Mouse (Mus musculus) midbrain, embryonic 15.5 days (tissue): ENCODE data around the gene Ank3. TPM values are rescaled to one million over a fixed set of nuclear protein-coding genes. Genes with fewer than 3 reads are reported as not detected.

Experiments
- ATAC-seq: fragments of 200-750 bp; cut with Nextera tagmentation; replicated peaks from 2 replicates; pipeline ENCODE4 v1.8.0; 2017; ENCODE audit warnings: moderate TSS enrichment
- H3K27ac ChIP-seq: fragments of 300-500 bp; sonication (generic); 2 replicates; pipeline ENCODE4 v1.5.1; 2015; ENCODE audit warnings: mild to moderate bottlenecking, inconsistent platforms
- H3K27me3 ChIP-seq: fragments of 300-500 bp; sonication (generic); replicated peaks from 2 replicates; pipeline ENCODE4 v1.6.1; 2015; ENCODE audit warnings: inconsistent platforms
- H3K36me3 ChIP-seq: fragments of 300-500 bp; sonication (generic); replicated peaks from 2 replicates; pipeline ENCODE4 v1.6.1; 2015; ENCODE audit warnings: inconsistent platforms
- H3K4me1 ChIP-seq: fragments of 300-500 bp; sonication (generic); 2 replicates; pipeline ENCODE4 v1.6.1; 2015; ENCODE audit warnings: inconsistent platforms
- H3K4me2 ChIP-seq: fragments of 300-500 bp; sonication (generic); 2 replicates; pipeline ENCODE4 v1.6.1; 2015; ENCODE audit warnings: inconsistent platforms, mild to moderate bottlenecking, moderate library complexity
- H3K4me3 ChIP-seq: fragments of 300-500 bp; sonication (generic); 2 replicates; pipeline ENCODE4 v1.5.1; 2015; ENCODE audit warnings: mild to moderate bottlenecking, inconsistent platforms
- H3K9ac ChIP-seq: fragments of 300-500 bp; sonication (generic); 2 replicates; pipeline ENCODE4 v1.6.1; 2015; ENCODE audit warnings: mild to moderate bottlenecking, inconsistent platforms
- H3K9me3 ChIP-seq: fragments of 300-500 bp; sonication (generic); 2 replicates; pipeline ENCODE4 v1.6.1; 2016; ENCODE audit warnings: inconsistent platforms
- WGBS: fragments of 180-500 bp; shearing (Covaris S2); methylation state at CpG from one replicate; pipeline ENCODE4 v1.1.7; 2015; ENCODE audit warnings: mixed read lengths; 5-methylcytosine and 5-hydroxymethylcytosine counted together
- polyA plus RNA-seq: library from polyadenylated mRNA; unstranded; fragments of >200 nt; fragmentation: Nextera tagmentation; extraction: Ambion mirVana; gene quantifications from 2 replicates; pipeline ENCODE4 v1.2.1, GENCODE M21; 2015

Gene Ank3
- polyA plus RNA-seq, 1 experiment from 2014 or later: 108 TPM

- H3K36me3 ChIP-seq: no peaks in the 10 kb centered on the region
These were observed 133.7 kb downstream of the Ank3 start for GRCm38 (mm10) chr10:69532169-69532730.

DNA sequence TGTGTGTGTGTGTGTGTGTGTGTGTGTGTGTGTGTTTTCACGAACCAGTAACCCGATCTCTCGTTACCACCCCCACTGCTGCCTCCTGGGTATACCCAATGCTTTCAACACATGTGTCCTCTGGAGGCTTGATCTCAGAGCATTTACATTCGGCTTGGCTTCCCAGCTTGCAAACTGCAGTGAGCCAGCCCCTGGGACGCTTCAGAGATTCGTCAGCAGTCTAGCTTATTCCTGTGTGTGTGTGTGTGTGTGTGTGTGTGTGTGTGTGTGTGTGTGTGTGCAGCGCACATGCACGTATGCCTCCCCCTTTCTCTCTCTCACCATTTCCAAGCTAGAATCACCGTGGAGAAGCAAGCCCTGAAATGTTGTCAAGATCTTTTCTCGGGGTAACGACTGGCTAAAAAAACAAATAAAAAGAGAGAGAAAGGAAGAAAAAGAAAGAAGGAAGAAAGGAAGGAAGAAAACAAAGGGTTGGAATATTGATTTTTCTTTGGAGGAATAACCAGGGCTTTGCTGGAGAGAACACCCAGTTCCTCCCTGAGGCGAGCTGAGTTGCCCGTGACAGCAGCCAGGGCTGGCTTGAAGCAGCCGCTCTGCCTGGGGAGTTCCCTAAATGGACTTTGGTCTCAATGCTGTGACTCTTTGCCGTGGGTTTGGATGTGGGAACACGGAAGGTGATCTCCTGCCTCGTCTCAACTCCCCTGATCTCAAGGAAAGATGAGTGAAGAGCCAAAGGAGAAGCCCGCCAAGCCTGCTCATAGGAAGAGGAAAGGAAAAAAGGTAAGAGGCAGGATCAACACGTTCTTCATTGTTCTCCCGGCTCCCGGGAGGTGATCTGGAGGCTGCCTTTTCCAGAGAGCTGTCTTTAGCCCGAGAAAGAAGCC lies 135.2 kb downstream of the Ank3 start:
- under 1% methylated on average over 22 of the region's 22 CpGs for WGBS
- H3K36me3 ChIP-seq: no peaks in the 10 kb centered on the region
- peak overlapping the region; percentile 84 for H3K9ac ChIP-seq
- peaks cover 36% of the 10 kb centered on the region for H3K4me1 ChIP-seq
- peak overlapping the region; percentile 66 for H3K4me2 ChIP-seq
- no peaks in the 10 kb centered on the region for H3K9me3 ChIP-seq
- H3K27me3 ChIP-seq: no peaks in the 10 kb centered on the region
- peak overlapping the region; percentile 83 for H3K4me3 ChIP-seq
- peak; percentile 74 for ATAC-seq
- H3K27ac ChIP-seq: peak overlapping the region; percentile 96

More at GRCm38 (mm10) chr10:69532169-69532730, 133.7 kb downstream of the Ank3 start:
- Histone ChIP-seq H3K27ac (peak overlapping the region; percentile 96; the same call in 1 of the 2 replicates), H3K9me3 (no peaks in the 10 kb centered on the region), H3K9ac (no peak overlapping the region), H3K27me3 (no peaks in the 10 kb centered on the region), H3K4me1 (peaks cover 26% of the 10 kb centered on the region), H3K4me2 (peak overlapping the region; percentile 66), H3K4me3 (no peak overlapping the region)
- ATAC-seq: no peak
- 60% methylated on average over 10 of the region's 10 CpGs for WGBS

DNA sequence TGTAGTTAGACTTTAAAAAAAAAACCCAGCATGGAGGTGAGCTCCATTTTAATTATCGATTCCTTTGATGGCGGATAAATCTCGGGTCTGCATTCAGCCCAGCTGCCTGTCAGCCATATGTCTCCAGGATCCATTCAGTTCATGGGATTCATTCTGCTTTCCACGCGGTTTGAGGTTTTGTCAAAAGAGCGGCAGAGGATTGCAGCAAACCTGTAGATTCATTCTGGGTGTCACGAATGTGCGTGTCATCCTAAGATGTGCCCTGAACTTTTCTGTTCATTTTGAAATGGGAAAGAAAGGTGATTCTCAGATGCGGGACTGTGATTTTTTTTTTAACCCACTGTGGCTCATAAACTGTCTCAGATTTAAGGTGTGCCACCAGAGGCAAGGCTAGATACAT lies 136.1 kb downstream of the Ank3 start:
- H3K27me3 ChIP-seq: no peaks in the 10 kb centered on the region
- H3K4me2 ChIP-seq: peak overlapping the region; percentile 66
- peaks cover 37% of the 10 kb centered on the region for H3K4me1 ChIP-seq
- peak overlapping the region; percentile 84 for H3K9ac ChIP-seq
- no peak for ATAC-seq
- peak overlapping the region; percentile 83 for H3K4me3 ChIP-seq
- H3K27ac ChIP-seq: peak overlapping the region; percentile 96
- H3K36me3 ChIP-seq: no peaks in the 10 kb centered on the region
- WGBS: 17% methylated on average over 9 of the region's 9 CpGs
- no peaks in the 10 kb centered on the region for H3K9me3 ChIP-seq

- 13% methylated on average over 15 of the region's 15 CpGs for WGBS
- H3K4me3 ChIP-seq: peak overlapping the region; percentile 83
- H3K27ac ChIP-seq: peak overlapping the region; percentile 96
- H3K4me2 ChIP-seq: peak overlapping the region; percentile 66
- peak overlapping the region; percentile 84 for H3K9ac ChIP-seq
- peak; percentile 65 for ATAC-seq
- no peaks in the 10 kb centered on the region for H3K9me3 ChIP-seq
- peaks cover 37% of the 10 kb centered on the region for H3K4me1 ChIP-seq
- no peaks in the 10 kb centered on the region for H3K36me3 ChIP-seq
- no peaks in the 10 kb centered on the region for H3K27me3 ChIP-seq
These were observed 136.8 kb downstream of the Ank3 start for GRCm38 (mm10) chr10:69535123-69535930.

- H3K27me3 ChIP-seq: no peaks in the 10 kb centered on the region
- H3K4me2 ChIP-seq: peak overlapping the region; percentile 66
- 22% methylated on average over 4 of the region's 4 CpGs for WGBS
- no peaks in the 10 kb centered on the region for H3K9me3 ChIP-seq
- peak overlapping the region; percentile 96 for H3K27ac ChIP-seq
- peaks cover 37% of the 10 kb centered on the region for H3K4me1 ChIP-seq
- H3K36me3 ChIP-seq: no peaks in the 10 kb centered on the region
- peak; percentile 34 for ATAC-seq
- H3K4me3 ChIP-seq: peak overlapping the region; percentile 83
- H3K9ac ChIP-seq: peak overlapping the region; percentile 84
These were observed 137.3 kb downstream of the Ank3 start for GRCm38 (mm10) chr10:69535931-69536200.

DNA sequence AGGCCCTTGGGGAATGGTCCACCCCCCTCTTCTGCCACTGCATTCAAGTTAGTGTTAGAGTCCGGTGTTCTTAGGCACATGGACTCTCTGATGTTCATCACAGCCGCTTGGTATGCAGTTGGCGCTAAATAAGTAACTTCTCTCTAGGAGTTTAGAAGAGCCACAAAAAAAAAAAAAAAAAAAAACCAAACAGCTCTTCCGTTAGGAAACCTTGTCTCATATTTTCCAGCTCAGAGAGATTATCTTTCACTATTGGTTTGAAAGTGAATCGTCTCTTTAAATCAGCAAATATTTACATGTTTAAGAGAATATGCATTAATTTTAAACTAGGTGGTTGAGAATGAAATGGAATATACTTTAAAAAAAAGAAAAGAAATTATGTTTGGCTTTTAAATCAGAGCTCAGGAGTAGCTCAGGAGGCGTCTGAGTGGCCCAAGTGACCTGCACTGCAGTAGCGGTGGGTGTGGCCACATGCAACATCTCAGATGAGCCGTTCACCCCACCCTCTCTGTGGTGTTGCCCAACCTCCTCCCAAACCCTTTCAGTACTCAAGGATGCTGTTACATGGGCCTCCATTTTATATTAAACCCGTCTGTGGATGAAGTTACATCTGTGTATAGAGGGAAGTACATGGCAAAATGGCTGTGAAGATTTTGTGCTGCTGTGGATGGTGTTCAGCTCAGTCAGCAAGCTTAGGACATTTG lies 138.0 kb downstream of the Ank3 start:
- ATAC-seq: no peak
- no peaks in the 10 kb centered on the region for H3K9me3 ChIP-seq
- 51% methylated on average over 9 of the region's 9 CpGs for WGBS
- no peaks in the 10 kb centered on the region for H3K36me3 ChIP-seq
- H3K27me3 ChIP-seq: no peaks in the 10 kb centered on the region
- H3K27ac ChIP-seq: peak overlapping the region; percentile 96
- H3K4me3 ChIP-seq: peak overlapping the region; percentile 83
- H3K4me1 ChIP-seq: peaks cover 41% of the 10 kb centered on the region
- peak overlapping the region; percentile 84 for H3K9ac ChIP-seq
- H3K4me2 ChIP-seq: peak overlapping the region; percentile 66

GRCm38 (mm10) chr10:69538236-69538635 lies 139.7 kb downstream of the Ank3 start:
- H3K4me1 ChIP-seq: peaks cover 29% of the 10 kb centered on the region
- no peaks in the 10 kb centered on the region for H3K27me3 ChIP-seq
- H3K4me2 ChIP-seq: peak overlapping the region; percentile 66
- H3K27ac ChIP-seq: no peak overlapping the region
- no peaks in the 10 kb centered on the region for H3K9me3 ChIP-seq
- ATAC-seq: no peak
- H3K9ac ChIP-seq: no peak overlapping the region
- H3K36me3 ChIP-seq: no peaks in the 10 kb centered on the region
- 85% methylated on average over 2 of the region's 2 CpGs for WGBS
- no peak overlapping the region for H3K4me3 ChIP-seq

DNA sequence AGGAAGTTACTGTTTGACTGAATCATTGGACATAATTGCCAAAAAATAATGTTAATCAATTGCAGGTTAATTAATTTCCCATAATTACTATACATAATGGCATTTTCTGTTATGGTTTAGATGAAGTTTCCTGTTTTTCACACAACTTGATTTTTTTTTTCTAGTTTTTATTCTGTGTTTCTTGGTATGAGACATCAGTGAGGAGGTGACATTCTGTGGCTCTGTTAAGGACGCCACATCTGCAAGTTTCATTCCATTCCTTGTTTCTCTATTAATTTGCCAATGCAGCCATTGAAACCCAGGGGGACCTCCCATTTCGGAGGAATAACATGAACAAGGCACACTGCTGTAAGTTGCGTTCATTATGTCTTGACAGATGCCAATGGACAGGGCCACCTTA lies 143.9 kb downstream of the Ank3 start:
- no peak overlapping the region for H3K9ac ChIP-seq
- no peaks in the 10 kb centered on the region for H3K36me3 ChIP-seq
- no peak overlapping the region for H3K27ac ChIP-seq
- H3K9me3 ChIP-seq: no peaks in the 10 kb centered on the region
- peaks cover 28% of the 10 kb centered on the region for H3K4me1 ChIP-seq
- no peaks in the 10 kb centered on the region for H3K27me3 ChIP-seq
- no peak for ATAC-seq
- no peak overlapping the region for H3K4me2 ChIP-seq
- WGBS: 86% methylated on average over 3 of the region's 3 CpGs
- no peak overlapping the region for H3K4me3 ChIP-seq

DNA sequence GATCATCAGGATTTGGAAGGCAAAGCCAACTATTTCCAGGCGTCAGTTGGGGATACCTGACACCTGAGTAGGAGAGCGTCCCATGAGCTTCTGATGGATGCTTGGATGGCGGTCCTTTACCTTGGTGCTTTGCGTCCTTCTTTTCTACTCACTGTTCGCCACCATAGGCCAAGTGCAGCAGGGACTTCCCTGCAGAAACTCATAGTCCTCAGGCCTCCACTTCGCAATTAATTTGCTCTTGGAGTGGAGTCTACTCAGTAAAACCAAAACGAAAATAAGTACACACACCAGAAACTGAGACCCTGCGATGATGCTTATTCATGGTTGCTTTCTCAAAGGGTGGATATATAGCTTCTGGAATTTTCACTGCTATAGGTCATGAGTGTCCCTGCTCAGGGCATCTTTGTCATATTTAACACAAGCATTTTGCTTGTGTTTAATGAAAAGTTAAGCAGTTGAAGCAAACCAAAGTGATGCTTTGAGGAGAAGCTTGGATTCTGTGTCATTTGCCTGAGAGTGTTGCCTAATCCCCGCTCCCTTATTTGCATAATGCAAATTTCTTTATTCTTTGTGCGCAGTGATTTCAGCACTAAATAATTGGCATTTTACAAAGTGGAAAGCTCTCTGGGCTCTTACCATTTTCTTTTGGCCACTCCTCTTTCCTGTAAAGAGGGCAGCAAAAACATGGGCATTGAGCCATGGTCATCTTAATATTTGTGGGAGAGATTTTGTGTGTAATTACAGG lies 145.5 kb downstream of the Ank3 start:
- no peak overlapping the region for H3K27ac ChIP-seq
- H3K4me1 ChIP-seq: peaks cover 14% of the 10 kb centered on the region
- no peak overlapping the region for H3K9ac ChIP-seq
- no peak overlapping the region for H3K4me3 ChIP-seq
- no peaks in the 10 kb centered on the region for H3K27me3 ChIP-seq
- H3K36me3 ChIP-seq: no peaks in the 10 kb centered on the region
- H3K9me3 ChIP-seq: no peaks in the 10 kb centered on the region
- H3K4me2 ChIP-seq: no peak overlapping the region
- no peak for ATAC-seq
- 85% methylated on average over 10 of the region's 10 CpGs for WGBS

DNA sequence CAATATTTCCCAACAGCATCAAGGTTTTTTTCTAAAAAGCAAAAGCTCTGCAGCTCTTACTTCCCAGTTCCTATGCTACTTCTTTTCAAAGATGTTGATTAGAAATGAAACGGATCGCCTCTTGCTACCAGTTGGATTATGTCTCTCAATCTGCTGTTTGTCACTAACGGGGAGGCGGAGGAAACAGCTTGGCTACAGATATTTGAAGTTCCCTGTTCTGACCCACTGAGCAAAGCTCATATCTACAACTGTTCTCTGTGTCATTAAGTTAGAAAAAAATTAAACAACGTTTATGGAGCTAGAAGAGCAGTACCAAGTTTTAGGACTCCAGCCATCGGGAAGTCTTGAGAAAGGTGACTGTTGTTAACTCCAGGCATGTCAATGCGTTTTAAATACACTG lies 146.1 kb downstream of the Ank3 start:
- H3K4me3 ChIP-seq: no peak overlapping the region
- no peak for ATAC-seq
- peaks cover 14% of the 10 kb centered on the region for H3K4me1 ChIP-seq
- H3K9ac ChIP-seq: no peak overlapping the region
- no peaks in the 10 kb centered on the region for H3K27me3 ChIP-seq
- no peak overlapping the region for H3K27ac ChIP-seq
- WGBS: 84% methylated on average over 7 of the region's 7 CpGs
- no peak overlapping the region for H3K4me2 ChIP-seq
- H3K9me3 ChIP-seq: no peaks in the 10 kb centered on the region
- no peaks in the 10 kb centered on the region for H3K36me3 ChIP-seq

- Histone ChIP-seq H3K27me3 (no peaks in the 10 kb centered on the region), H3K9ac (no peak overlapping the region), H3K4me1 (peaks cover 19% of the 10 kb centered on the region), H3K4me2 (no peak overlapping the region), H3K4me3 (no peak overlapping the region), H3K9me3 (no peaks in the 10 kb centered on the region), H3K36me3 (no peaks in the 10 kb centered on the region), H3K27ac (no peak overlapping the region)
- ATAC-seq: no peak
- WGBS: 85% methylated on average over 3 of the region's 3 CpGs
These were observed 147.4 kb downstream of the Ank3 start for GRCm38 (mm10) chr10:69545936-69546335.
